Mouse (Mus musculus) spleen, postnatal 14 days (tissue): ENCODE measurements around the gene Ube2l3.

Experiments
- DNase-seq, 2 experiments: peaks; one replicate each; pipeline ENCODE4 v3.0.0; 2021 to 2022; ENCODE audit warnings: low spot score in 2 of 2

The Ube2l3 gene

DNA sequence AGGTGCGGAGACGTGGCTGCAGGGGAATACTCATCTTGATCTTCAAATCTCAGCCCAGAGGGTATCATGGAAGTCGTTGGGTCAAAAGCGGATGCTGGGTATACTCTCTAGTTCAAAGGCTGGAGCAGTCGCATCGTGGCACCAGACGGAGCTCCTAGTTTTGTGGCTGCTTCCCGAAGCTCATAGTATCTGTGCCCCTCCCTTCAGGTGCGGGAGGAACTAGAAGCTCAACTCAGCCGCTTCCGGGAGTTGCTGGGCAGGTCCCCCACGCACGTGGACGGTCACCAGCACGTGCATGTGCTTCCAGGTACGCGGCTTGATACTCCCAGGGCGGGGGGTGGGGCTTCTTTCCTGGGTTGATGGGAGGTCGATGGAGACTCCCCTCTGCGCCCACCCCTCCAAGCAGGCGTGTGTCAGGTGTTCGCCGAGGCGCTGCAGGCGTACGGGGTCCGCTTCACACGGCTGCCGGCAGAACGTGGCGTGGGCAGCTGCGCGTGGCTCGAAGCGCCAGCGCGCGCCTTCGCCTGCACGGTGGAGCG lies 55.0 kb downstream of the Ube2l3 start:
- DNase-seq = no peak

DNA sequence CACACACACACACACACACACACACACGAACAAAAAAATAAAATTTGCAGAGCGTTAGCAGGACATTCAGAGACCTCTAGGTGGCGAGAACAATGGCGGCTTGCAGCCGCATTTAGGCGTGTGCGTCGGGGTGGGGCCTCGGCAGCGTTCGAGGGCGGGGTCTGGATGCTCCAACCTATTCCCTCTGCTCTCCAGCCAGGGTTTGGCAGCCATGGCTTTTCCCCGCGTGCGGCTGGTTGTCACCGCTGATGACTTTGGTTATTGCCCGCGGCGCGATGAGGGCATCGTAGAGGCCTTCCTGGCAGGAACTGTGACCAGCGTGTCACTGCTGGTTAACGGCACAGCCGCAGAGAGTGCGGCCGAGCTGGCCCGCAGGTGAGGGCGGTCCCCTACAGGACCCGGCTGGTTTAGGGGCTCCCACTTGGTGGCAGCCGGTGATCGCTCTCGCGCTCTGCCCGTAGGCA lies 55.6 kb downstream of the Ube2l3 start, which contains the start of gene Ccdc116:
Gene Ccdc116, minus strand, starts transcription at position 458 of the 464 bp plus-strand sequence.
- peak; percentile 35 to 57 for DNase-seq

DNA sequence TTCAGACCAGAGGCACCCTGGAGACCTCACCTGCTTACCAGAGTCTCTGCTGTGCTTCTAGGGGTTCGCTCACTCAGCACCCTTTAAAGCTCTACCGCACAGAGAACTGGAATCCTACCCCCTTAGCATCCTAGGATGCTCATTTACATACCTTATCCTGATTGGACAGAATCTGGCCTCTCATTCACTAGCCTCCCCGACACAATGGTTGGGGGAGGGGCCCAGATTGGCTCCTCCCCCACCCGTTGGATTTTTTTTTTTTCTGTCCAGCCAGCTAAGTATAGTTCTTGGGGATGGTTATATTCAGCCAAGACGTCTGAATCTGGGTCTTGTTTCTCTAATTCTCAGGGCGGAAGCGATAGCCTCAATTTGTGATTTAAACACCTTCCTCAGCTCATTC lies 58.1 kb downstream of the Ube2l3 start, which contains the start of gene Ydjc:
Gene Ydjc, plus strand, starts transcription at position 283 of the 400 bp plus-strand sequence.
- no peak for DNase-seq

DNA sequence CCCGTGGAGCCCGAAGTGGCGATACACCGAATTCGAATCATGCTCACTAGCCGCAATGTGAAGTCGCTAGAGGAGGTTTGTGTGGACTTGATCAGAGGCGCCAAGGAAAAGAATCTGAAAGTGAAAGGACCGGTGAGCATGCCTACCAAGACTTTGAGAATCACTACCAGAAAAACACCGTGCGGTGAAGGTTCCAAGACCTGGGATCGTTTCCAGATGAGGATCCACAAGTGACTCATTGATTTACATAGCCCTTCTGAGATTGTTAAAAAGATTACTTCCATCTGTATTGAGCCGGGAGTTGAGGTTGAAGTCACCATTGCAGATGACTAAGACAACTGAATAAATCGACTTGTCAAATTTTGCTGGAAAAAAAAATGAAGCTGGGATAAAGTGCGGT lies 65.1 kb downstream of the Ube2l3 start:
- no peak for DNase-seq

DNA sequence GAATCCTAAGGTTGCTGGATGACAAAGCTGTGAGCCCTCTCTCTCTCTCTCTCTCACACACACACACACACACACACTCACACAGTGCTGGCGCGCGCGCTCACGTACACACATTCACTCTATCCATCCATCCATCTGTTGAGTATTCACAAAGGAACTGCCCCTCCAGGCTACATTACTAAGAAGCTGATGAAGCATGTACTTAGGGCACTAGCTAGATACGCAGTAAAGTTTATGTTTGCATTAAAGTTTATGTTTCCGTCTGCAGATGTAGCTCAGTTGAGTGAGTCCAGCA lies 69.6 kb downstream of the Ube2l3 start:
- DNase-seq = no peak

DNA sequence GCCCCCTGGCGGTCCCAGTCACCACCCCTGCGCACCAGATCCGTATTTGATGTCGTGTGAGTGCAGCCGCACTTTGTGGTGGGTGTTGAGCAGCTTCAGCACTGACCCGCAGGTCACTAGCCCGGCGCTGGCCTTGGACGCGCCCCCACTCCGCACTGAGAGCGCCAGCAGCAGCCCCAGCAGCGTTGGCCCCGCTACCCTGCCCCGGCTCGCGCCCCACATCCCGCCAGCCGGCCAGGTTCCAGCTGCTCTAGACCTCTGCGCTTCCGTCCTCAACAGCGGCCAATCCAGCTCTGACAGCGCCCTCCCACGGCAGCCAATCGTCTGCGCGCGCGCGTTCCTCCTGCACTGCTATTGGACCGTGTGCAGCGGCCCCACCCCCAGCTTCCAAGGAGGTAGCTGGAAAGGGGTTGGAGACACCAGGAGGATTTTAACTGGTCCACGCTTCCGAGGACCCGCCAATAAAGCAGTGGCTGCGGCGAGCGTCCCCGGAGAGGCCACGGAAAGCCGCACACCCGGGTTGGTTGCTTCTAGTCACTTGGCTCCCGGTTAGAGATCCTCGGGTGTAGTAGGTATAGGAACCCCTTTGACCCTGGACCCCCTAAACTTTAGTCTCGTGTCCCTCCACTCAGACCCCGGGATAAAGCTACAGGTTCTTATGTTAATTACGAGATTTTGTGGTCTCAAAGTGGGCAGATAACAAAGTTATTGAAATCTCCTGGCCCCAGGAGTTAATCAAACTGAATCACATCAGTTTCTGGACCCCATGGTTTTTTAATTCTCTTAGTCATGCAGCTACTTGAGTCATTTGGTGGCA lies 70.2 kb downstream of the Ube2l3 start, which contains the start of gene Sdf2l1:
Gene Sdf2l1, minus strand, starts transcription at position 295 of the 817 bp plus-strand sequence.
- peak; percentile 90 to 93 for DNase-seq

DNA sequence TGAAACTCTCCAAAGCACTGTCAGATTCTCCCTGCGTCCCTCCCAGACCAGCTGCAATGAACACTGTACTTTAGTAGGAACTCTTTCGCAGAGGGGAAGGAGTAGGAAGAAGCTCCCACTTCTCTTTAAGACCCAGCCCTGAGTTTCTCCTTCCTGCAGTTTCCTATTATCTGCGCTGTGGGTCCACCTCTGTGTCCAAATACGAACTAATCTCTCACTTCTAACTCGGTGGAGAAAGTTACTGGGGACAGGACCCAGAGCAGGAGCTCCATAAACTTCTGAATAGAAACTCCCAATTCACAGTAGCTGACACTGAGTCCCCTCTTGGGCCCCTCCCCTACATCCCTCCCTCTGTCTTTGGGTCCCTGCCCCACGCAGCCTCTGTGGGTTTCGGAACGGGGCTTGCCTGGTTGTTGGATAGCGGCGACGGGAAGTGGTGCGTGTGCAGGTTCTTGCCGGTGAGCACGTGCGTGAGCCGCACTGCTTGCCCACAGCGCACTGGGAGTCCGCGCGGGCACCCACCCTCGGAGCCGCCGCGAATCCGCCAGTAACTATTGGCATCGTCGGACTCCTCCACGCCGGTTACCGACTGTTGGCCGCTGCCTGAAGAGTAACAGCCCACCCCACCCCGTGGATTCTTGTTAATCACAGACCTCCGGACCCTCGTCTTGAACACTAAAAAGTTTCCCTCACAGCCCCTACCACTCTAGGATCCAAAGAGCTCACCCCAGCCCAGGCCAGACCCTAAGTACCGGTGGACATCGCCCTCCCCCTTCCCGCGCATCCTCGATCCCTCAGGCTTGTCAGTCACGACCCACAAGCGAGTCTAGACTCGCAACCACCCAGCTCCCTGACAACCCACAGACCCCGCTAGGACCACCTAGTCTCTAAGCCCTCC lies 71.0 kb downstream of the Ube2l3 start:
- DNase-seq = peak in 1 of 2 experiments; percentile 20

DNA sequence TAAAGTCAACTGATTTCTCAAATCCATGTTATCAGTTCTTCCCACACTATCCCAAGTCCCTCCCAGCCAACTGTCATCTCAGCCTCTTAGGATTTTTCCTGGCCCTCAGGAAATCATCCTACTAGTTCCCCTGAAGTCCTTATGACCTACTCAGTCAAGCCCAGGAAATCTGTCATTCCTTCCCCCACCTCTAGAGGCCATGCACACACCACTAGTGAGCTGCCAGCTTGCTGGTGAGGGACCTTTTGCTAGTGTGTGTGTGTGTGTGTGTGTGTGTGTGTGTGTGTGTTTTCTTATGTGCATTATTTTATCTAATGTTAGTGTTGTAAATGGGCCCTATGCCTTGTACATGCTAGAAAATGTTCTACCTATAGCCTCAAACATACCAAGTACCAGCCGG lies 75.2 kb downstream of the Ube2l3 start:
- DNase-seq = peak in 1 of 2 experiments; percentile 49

DNA sequence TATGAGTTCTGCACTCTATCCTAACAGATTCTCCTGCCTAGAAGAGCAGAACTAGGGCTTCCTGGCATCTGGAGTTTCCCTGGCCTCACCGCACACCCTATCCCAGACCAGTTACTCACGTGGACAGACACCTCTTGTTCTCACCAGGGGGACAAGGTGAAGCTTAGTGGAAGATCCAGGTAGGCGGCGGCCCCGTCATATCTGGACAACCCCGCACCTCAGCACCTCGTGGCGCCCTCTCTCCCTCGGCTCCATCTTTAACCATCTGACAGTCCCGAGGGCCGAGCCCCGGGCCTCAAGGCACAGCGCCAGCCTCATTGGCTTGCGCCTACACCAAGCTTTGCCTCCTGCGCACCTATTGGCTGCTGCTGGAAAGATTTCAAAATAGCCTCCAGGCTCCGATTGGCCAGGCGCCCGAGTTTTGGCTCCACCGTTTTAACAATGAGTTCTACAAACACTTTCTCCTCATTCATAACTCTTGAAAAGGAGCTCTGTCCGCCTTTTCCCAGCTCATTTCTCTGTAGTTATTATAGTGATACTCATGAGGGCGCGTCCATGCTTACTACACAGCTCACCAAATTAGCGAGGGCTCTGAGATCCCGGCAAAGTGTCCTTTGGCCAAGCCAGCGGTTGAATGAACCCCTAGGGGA lies 77.5 kb downstream of the Ube2l3 start, which contains the start of gene 2610318N02Rik:
Gene 2610318N02Rik, minus strand, starts transcription at position 297 of the 650 bp plus-strand sequence.
- DNase-seq = peak; percentile 64 to 70

DNA sequence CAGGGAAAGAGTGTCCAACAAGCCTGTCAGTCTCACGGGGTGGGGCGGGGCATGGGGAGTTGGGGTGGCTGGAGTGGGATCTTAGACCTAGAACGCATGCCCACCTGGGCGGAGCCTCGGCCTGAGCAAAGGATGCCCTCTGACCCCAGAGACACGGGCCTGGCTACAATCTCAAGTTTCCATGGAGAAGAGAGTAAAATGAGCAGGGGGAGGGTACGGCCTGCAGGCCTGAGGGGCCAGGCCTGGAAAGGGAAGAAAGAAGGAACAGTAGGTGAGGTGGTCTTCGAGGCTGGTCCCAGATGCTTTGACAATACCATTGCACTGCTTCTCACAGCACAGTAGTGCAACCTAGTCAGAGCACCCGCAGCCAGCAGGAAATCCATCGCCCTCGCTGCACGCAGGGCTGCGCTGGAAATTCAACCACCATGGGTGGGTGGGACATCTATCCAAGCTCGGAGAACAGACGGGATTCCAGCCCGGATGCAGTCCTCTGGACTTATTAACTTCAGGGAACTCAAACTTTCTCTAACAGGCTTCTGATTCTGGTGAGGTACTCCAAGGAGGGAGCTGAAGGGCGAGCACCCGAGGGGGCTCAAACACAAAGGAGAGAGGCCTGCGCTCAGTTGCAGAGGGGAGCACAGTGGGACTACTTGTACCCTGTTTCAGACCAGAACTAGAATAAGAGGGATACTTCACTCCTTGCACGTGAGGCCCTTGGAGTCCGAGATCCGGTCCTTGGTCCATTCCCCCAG lies 78.2 kb downstream of the Ube2l3 start:
- DNase-seq = no peak

DNA sequence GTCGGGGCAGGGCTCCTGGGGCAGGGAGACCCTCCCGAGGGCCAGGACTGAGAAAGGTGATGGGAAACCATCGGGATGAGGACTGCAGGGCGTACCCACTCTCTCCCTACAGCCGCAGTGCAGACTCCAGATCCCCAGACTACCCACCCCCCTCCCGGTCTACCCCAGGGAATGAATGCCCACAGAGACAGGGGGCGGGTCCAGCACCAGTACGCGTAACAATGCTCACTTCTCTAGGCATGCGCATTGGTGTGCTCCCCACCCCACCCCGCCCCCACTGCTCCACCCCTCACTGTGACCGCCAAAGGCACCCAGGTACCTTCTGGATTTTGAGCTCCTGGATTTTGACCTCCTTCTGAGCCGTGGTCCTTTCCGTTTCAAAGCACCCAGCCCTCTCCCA lies 80.9 kb downstream of the Ube2l3 start:
- no peak for DNase-seq

DNA sequence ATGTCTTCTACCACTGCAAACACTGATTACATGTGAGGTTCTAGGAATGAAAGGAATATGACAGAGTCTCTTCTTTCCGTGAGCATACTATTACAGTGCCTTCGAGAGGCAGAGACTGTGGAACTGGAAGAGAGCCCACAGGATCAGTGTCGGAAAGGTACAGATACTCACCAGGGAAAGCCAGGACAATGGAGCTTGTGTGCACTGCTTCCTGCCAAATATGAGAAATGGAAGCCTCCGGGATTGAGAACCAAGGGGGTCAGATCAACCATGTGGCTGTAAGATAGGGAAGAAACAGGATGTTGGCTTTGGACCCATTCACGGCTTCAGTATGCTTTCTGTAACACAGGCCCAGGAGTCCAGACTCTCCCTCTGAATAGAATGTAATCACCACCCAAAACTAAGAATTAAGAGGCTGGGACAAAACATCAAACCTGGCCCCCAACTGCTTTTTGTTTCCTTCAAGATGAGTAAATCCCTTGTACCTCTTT lies 85.1 kb downstream of the Ube2l3 start:
- no peak for DNase-seq

DNA sequence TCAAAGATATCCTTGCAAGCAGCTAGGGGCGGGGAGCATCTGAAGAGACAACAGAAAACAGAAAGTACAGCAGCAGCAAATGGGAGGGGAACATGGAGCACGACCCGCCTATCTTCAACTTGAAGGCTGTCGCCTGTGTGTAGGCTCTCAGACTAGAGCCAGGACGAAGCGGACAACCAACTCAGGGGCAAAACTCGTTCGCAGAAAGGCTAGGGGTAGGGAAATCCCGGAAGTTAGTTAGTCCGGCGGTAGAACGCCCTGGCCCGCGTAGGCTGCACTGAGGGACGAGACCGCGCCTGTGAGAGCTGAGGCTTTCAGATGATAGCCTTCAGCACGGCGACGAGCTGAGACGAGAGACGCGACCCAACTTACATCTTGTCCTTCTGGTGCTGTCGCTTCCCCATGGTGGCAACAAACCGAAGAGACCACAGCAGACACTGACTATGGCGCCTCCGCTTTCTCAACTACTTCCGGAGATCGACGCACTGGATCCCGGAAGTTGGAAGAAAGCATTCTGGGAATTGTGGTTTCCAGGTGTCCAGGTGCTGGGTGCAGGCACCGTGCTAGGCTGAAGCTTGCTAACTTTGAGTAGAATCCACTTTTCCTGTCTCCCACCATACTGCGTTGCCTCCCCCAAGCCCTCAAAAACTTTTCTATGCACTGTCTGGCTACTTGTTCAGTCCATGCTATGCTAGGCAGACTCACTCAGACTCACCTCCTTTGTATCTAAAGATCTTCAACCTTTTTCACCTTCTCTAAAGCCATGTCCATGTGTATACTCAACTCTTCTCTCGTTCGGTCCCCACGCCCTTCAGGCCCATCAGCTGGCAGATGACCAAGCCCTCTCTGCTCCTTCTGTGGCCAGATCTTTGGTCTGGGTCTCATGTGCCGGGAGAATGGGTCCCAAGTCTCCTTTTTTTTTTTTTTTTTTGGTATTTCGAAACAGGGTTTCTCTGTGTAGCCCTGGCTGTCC lies 91.4 kb downstream of the Ube2l3 start, which contains the start of gene Ppil2:
Gene Ppil2, minus strand, starts transcription at position 487 of the 973 bp plus-strand sequence.
- peak; percentile 39 to 63 for DNase-seq

DNA sequence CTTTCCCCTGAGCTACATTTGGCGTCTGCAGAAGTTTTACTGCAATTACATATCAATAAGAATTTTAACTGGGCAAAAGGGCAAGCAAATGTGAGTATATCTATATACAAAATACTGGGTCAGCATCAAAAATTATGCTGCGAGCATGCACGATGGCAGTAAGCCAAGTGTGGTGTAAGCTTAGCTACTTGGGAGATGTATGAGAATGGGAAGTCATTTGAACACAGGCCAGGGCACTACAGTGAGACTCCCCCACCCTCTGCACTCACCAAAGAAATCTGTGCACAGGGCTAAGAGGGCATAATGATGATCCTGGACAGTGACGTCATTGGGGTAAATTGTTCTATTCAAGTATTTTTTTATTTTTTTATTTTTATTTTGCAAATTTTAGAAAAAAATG lies 97.8 kb downstream of the Ube2l3 start:
- no peak for DNase-seq

DNA sequence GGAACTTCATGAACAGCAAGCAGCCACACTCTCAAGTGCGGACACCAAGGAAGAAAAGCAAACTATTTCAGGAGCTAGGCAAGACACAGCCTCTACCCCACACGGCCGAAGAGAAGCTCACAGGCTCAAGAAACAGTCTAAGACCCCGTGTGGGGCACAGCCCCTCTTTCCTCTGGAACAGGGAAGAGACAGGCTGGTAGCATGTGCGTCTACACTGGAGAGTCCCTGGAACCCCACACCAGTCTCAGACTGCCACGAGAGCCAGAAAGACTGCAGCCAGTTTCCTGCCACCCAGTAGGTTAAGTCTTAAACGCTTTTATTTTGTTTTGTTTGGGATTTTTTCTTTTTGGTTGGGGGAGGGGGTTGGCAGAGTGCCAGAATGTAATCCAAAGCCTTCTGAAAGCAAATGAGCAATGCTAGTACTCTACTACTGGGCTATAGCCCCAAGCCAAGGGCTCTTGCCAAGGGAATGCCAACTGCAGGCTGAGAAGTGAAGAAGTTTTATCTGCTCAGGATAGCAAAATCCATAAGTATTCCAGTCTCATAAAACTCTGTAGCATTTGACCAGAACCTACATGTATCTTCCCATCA lies 99.7 kb downstream of the Ube2l3 start:
- no peak for DNase-seq
